Comparison of ENCODE assay signal across 9 mouse cellular contexts in the genomic region with DNA sequence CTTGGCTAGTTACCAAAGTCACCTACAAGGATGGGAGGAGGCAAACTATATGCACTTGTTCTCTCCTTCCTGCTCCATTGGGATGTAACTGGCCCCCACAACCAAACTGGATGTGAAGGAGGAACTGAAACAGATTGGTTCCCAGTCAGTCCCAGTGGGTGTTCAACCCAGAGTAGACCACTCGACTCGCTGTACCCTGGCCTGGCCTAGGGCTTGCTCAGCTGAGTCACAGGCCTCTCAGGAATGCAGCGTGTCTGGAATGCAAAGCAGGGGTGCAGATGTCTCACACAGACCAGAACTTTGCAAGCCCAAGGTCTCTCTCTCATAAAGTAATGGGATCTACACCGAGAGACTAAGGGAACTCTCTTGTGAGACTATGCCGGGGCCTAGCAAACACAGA. TPM values are rescaled to one million over a fixed set of nuclear protein-coding genes. Genes with fewer than 3 reads are reported as not detected.
DNase-seq lines count a peak whose midpoint lies in the region; ATAC-seq and TF ChIP-seq lines count a peak whose summit lies in the region.
"Had no signal": no experiment of that assay in that cellular context is flagged by ENCODE, and none has a peak within 500 bp of the region (broad histone marks: within the 10 kb centered on the region; RNA-seq: fewer than 3 reads in every experiment).

No protein-coding gene starts in this region.

- WGBS in embryonic facial prominence, embryonic 13.5 days = 62% methylated on average over 5 of the region's 5 CpGs
- WGBS in embryonic facial prominence, embryonic 10.5 days = 81% methylated on average over 5 of the region's 5 CpGs
- WGBS in kidney, embryonic 16.5 days = 74% methylated on average over 5 of the region's 5 CpGs
- 72% methylated on average over 5 of the region's 5 CpGs for WGBS in stomach, embryonic 16.5 days
- 87% methylated on average over 5 of the region's 5 CpGs for WGBS in midbrain, postnatal 0 days

- no peak for TF ChIP-seq CTCF in testis, adult 2 months (IDR thresholded peaks at IDR 0.05; ENCODE audit: control insufficient read depth, insufficient read depth, insufficient replicate concordance, low read depth, low read length)
- no peak for TF ChIP-seq CTCF in midbrain, postnatal 0 days (IDR thresholded peaks at IDR 0.05)

- H3K4me3 ChIP-seq in embryonic facial prominence, embryonic 13.5 days = no peak overlapping the region
- H3K4me3 ChIP-seq in embryonic facial prominence, embryonic 10.5 days = no peak overlapping the region
- no peak overlapping the region for H3K4me3 ChIP-seq in testis, adult 2 months (ENCODE audit: control insufficient read depth, low read depth, low read length)
- no peak overlapping the region for H3K4me3 ChIP-seq in kidney, embryonic 16.5 days (ENCODE audit: low read length)
- H3K4me3 ChIP-seq in stomach, embryonic 16.5 days (replicated peaks; ENCODE audit: low read length) = no peak overlapping the region
- H3K4me3 ChIP-seq in midbrain, postnatal 0 days (ENCODE audit: low read depth, low read length) = no peak overlapping the region

- no peak for ATAC-seq in embryonic facial prominence, embryonic 13.5 days (ENCODE audit: insufficient number of reproducible peaks, insufficient read depth, low FRiP score, low TSS enrichment, low read depth)
- ATAC-seq in kidney, embryonic 16.5 days (ENCODE audit: low FRiP score, low TSS enrichment) = peak; percentile 89
- ATAC-seq in stomach, embryonic 16.5 days (ENCODE audit: insufficient read depth, low FRiP score) = no peak
- no peak for ATAC-seq in erythroblast, adult 5-6 weeks (replicated peaks; ENCODE audit: low FRiP score, poor library complexity, severe bottlenecking)
- no peak for ATAC-seq in midbrain, postnatal 0 days (ENCODE audit: low FRiP score)

- no peak for TF ChIP-seq POLR2A in testis, adult 2 months (IDR thresholded peaks at IDR 0.05; ENCODE audit: control insufficient read depth, low read depth, low read length)

- no peak for DNase-seq in embryonic facial prominence, embryonic 10.5 days (ENCODE audit: low spot score)
- no peak for DNase-seq in testis, postnatal 14 days (ENCODE audit: low spot score)
- DNase-seq in midbrain, postnatal 0 days (ENCODE audit: low spot score) = no peak
- DNase-seq: cerebellum, adult 11 months had no signal

- no peaks in the 10 kb centered on the region for H3K9me3 ChIP-seq in embryonic facial prominence, embryonic 13.5 days
- H3K9me3 ChIP-seq in embryonic facial prominence, embryonic 10.5 days = no peaks in the 10 kb centered on the region
- H3K9me3 ChIP-seq in kidney, embryonic 16.5 days (ENCODE audit: low read length) = no peaks in the 10 kb centered on the region
- H3K9me3 ChIP-seq in stomach, embryonic 16.5 days (replicated peaks; ENCODE audit: control insufficient read depth, low read length) = no peaks in the 10 kb centered on the region
- no peaks in the 10 kb centered on the region for H3K9me3 ChIP-seq in midbrain, postnatal 0 days (ENCODE audit: low read length)

- H3K27ac ChIP-seq in embryonic facial prominence, embryonic 13.5 days = peak overlapping the region; percentile 49; the same call in 1 of the 2 replicates
- no peak overlapping the region for H3K27ac ChIP-seq in embryonic facial prominence, embryonic 10.5 days (replicated peaks)
- peak overlapping the region; percentile 61; the same call in 1 of the 2 replicates for H3K27ac ChIP-seq in testis, adult 2 months (ENCODE audit: control insufficient read depth, insufficient read depth, low read depth, low read length)
- H3K27ac ChIP-seq in kidney, embryonic 16.5 days (ENCODE audit: low read length) = 0 out of 2 replicates have a peak overlapping the region, but pooled peaks have one; percentile 56
- H3K27ac ChIP-seq in stomach, embryonic 16.5 days (ENCODE audit: low read length) = 0 out of 2 replicates have a peak overlapping the region, but pooled peaks have one; percentile 31
- no peak overlapping the region for H3K27ac ChIP-seq in midbrain, postnatal 0 days (ENCODE audit: low read depth, low read length)

- no peak overlapping the region for H3K4me2 ChIP-seq in embryonic facial prominence, embryonic 13.5 days
- no peak overlapping the region for H3K4me2 ChIP-seq in kidney, embryonic 16.5 days (replicated peaks; ENCODE audit: low read depth, low read length)
- no peak overlapping the region for H3K4me2 ChIP-seq in stomach, embryonic 16.5 days (ENCODE audit: low read depth, low read length)
- H3K4me2 ChIP-seq in midbrain, postnatal 0 days (ENCODE audit: low read depth, low read length, poor library complexity, severe bottlenecking) = no peak overlapping the region

- no peaks in the 10 kb centered on the region for H3K27me3 ChIP-seq in embryonic facial prominence, embryonic 13.5 days
- no peaks in the 10 kb centered on the region for H3K27me3 ChIP-seq in embryonic facial prominence, embryonic 10.5 days (replicated peaks; ENCODE audit: low read depth, poor library complexity, severe bottlenecking)
- H3K27me3 ChIP-seq in testis, adult 2 months (ENCODE audit: control insufficient read depth, insufficient read depth, low read length) = no peaks in the 10 kb centered on the region
- no peaks in the 10 kb centered on the region for H3K27me3 ChIP-seq in kidney, embryonic 16.5 days (ENCODE audit: insufficient read depth, low read length)
- H3K27me3 ChIP-seq in stomach, embryonic 16.5 days (ENCODE audit: control insufficient read depth, insufficient read depth, low read length) = no peaks in the 10 kb centered on the region
- H3K27me3 ChIP-seq in midbrain, postnatal 0 days (ENCODE audit: insufficient read depth, low read length) = no peaks in the 10 kb centered on the region

- H3K36me3 ChIP-seq in embryonic facial prominence, embryonic 13.5 days = no peaks in the 10 kb centered on the region
- H3K36me3 ChIP-seq in embryonic facial prominence, embryonic 10.5 days (replicated peaks) = no peaks in the 10 kb centered on the region
- no peaks in the 10 kb centered on the region for H3K36me3 ChIP-seq in testis, adult 2 months (ENCODE audit: control insufficient read depth, insufficient read depth, low read length)
- no peaks in the 10 kb centered on the region for H3K36me3 ChIP-seq in kidney, embryonic 16.5 days (ENCODE audit: insufficient read depth, low read length)
- H3K36me3 ChIP-seq in stomach, embryonic 16.5 days (ENCODE audit: control insufficient read depth, insufficient read depth, low read length) = no peaks in the 10 kb centered on the region
- no peaks in the 10 kb centered on the region for H3K36me3 ChIP-seq in midbrain, postnatal 0 days (ENCODE audit: insufficient read depth, low read length)

- peaks cover 19% of the 10 kb centered on the region for H3K4me1 ChIP-seq in embryonic facial prominence, embryonic 13.5 days
- peaks cover 9% of the 10 kb centered on the region for H3K4me1 ChIP-seq in embryonic facial prominence, embryonic 10.5 days
- H3K4me1 ChIP-seq in testis, adult 2 months (ENCODE audit: control insufficient read depth, insufficient read depth, low read length) = no peaks in the 10 kb centered on the region; the same call in 1 of the 2 replicates
- peaks cover 24% of the 10 kb centered on the region for H3K4me1 ChIP-seq in kidney, embryonic 16.5 days (ENCODE audit: insufficient read depth, low read length)
- H3K4me1 ChIP-seq in stomach, embryonic 16.5 days (ENCODE audit: control insufficient read depth, insufficient read depth, low read length) = peaks cover 20% of the 10 kb centered on the region
- no peaks in the 10 kb centered on the region for H3K4me1 ChIP-seq in midbrain, postnatal 0 days (ENCODE audit: insufficient read depth, low read length)

- no peak overlapping the region for H3K9ac ChIP-seq in embryonic facial prominence, embryonic 13.5 days
- no peak overlapping the region for H3K9ac ChIP-seq in kidney, embryonic 16.5 days (replicated peaks; ENCODE audit: low read length)
- H3K9ac ChIP-seq in stomach, embryonic 16.5 days (ENCODE audit: low read length) = no peak overlapping the region
- no peak overlapping the region for H3K9ac ChIP-seq in midbrain, postnatal 0 days (replicated peaks; ENCODE audit: low read length, poor library complexity, severe bottlenecking)

RNA-seq across cellular contexts. Expression of a gene that starts 27.8 kb away (rescaled TPM):
- 23.7 and 31.7 TPM in 2 replicates for polyA plus RNA-seq in embryonic facial prominence, embryonic 13.5 days (2015; fragmentation: Nextera tagmentation; extraction: Ambion mirVana)
- polyA plus RNA-seq in embryonic facial prominence, embryonic 10.5 days (2016; fragmentation: Nextera tagmentation; extraction: Ambion mirVana) = 19.4 and 22.3 TPM in 2 replicates
- polyA plus RNA-seq in testis, adult 2 months (2012; rRNA removed) = 12.9 and 14.4 TPM in 2 replicates
- polyA plus RNA-seq in kidney, embryonic 16.5 days (2015; fragmentation: Nextera tagmentation; extraction: Ambion mirVana) = 22.8 and 23.4 TPM in 2 replicates
- polyA plus RNA-seq in stomach, embryonic 16.5 days (2015; fragmentation: Nextera tagmentation; extraction: Ambion mirVana) = 20.0 and 21.5 TPM in 2 replicates
- 0.38 and 1.3 TPM in 2 replicates for total RNA-seq in erythroblast, adult 5-6 weeks (2015; ENCODE audit: low replicate concordance)
- total RNA-seq in erythroblast, adult 5-6 weeks (2017; ENCODE audit: low replicate concordance) = 0.60 and 1.4 TPM in 2 replicates
- total RNA-seq in midbrain, postnatal 0 days (2014; rRNA removed) = 60.9 and 64.5 TPM in 2 replicates
- 16.9 and 17.3 TPM in 2 replicates for polyA plus RNA-seq in midbrain, postnatal 0 days (2015; fragmentation: Nextera tagmentation; extraction: Ambion mirVana)

Comparison
In these comparisons a context has a peak if more than half of its experiments do, and no peak if none do; other contexts are left out.
1. H3K27ac ChIP-seq: peak in embryonic facial prominence, embryonic 13.5 days (single experiment), testis, adult 2 months (single experiment), kidney, embryonic 16.5 days (single experiment) and stomach, embryonic 16.5 days (single experiment); none in embryonic facial prominence, embryonic 10.5 days (single experiment) and midbrain, postnatal 0 days (single experiment).